Mouse (Mus musculus) forebrain, embryonic 15.5 days (tissue): Measurements from ENCODE around the gene Gm49373. TPM values are rescaled to one million over a fixed set of nuclear protein-coding genes. Genes with fewer than 3 reads are reported as not detected.

Source experiments
- ATAC-seq: fragments of 200-750 bp; cut with Nextera tagmentation; replicated peaks from 2 replicates; pipeline ENCODE4 v1.8.0; 2017; ENCODE audit warnings: mild to moderate bottlenecking, moderate TSS enrichment, moderate library complexity
- H3K27ac ChIP-seq: fragments of 300-500 bp; sonication (generic); replicated peaks from 2 replicates; pipeline ENCODE4 v1.5.1; 2015; ENCODE audit warnings: mild to moderate bottlenecking, inconsistent platforms
- H3K27me3 ChIP-seq: fragments of 300-500 bp; sonication (generic); 2 replicates; pipeline ENCODE4 v1.6.1; 2015; ENCODE audit warnings: inconsistent platforms
- H3K36me3 ChIP-seq: fragments of 300-500 bp; sonication (generic); 2 replicates; pipeline ENCODE4 v1.6.1; 2015; ENCODE audit warnings: mild to moderate bottlenecking, inconsistent platforms
- H3K4me1 ChIP-seq: fragments of 300-500 bp; sonication (generic); 2 replicates; pipeline ENCODE4 v1.6.1; 2015; ENCODE audit warnings: inconsistent platforms
- H3K4me2 ChIP-seq: fragments of 300-500 bp; sonication (generic); replicated peaks from 2 replicates; pipeline ENCODE4 v1.6.1; 2015; ENCODE audit warnings: mild to moderate bottlenecking, inconsistent platforms
- H3K4me3 ChIP-seq: fragments of 300-500 bp; sonication (generic); 2 replicates; pipeline ENCODE4 v1.5.1; 2015; ENCODE audit warnings: mild to moderate bottlenecking, inconsistent platforms
- H3K9ac ChIP-seq: fragments of 300-500 bp; sonication (generic); replicated peaks from 2 replicates; pipeline ENCODE4 v1.6.1; 2015; ENCODE audit warnings: mild to moderate bottlenecking, inconsistent platforms
- H3K9me3 ChIP-seq: fragments of 300-500 bp; sonication (generic); 2 replicates; pipeline ENCODE4 v1.6.1; 2016; ENCODE audit warnings: inconsistent platforms
- WGBS: fragments of 180-500 bp; shearing (Covaris S2); methylation state at CpG from one replicate; pipeline ENCODE4 v1.1.7; 2015; ENCODE audit warnings: mixed read lengths; 5-methylcytosine and 5-hydroxymethylcytosine counted together
- polyA plus RNA-seq: library from polyadenylated mRNA; unstranded; fragments of >200 nt; fragmentation: Nextera tagmentation; extraction: Ambion mirVana; gene quantifications from 2 replicates; pipeline ENCODE4 v1.2.1, GENCODE M21; 2015

Gm49373 gene
- polyA plus RNA-seq = 1.3 TPM in 2 replicates

- ATAC-seq = peak; percentile 94
Observed at GRCm38 (mm10) chr9:21073044-21073840, at the start of gene Gm49373, which contains the start of gene Fdx1l. Gene Gm49373 (minus strand): TSS chr9:21073096. Gene Fdx1l (minus strand): TSS chr9:21073614.

GRCm38 (mm10) chr9:21121483-21121882, 48.6 kb upstream of the Gm49373 start:
- Histone ChIP-seq H3K27ac (no peak overlapping the region), H3K9ac (no peak overlapping the region), H3K4me2 (no peak overlapping the region), H3K4me1 (no peaks in the 10 kb centered on the region), H3K9me3 (no peaks in the 10 kb centered on the region), H3K36me3 (peaks cover 19% of the 10 kb centered on the region; the same call in 1 of the 2 replicates), H3K27me3 (no peaks in the 10 kb centered on the region), H3K4me3 (no peak overlapping the region)
- ATAC-seq = no peak
- WGBS = 96% methylated on average over 16 of the region's 16 CpGs

More at GRCm38 (mm10) chr9:21073044-21073840, at the start of gene Gm49373, which contains the start of gene Fdx1l:
- H3K4me1 ChIP-seq = peaks cover 20% of the 10 kb centered on the region
- WGBS = 3% methylated on average over 58 of the region's 58 CpGs
- peaks cover 26% of the 10 kb centered on the region for H3K36me3 ChIP-seq
- no peaks in the 10 kb centered on the region for H3K27me3 ChIP-seq
- peak within 1 kb of the TSS; percentile 66 for H3K9ac ChIP-seq
- peak within 1 kb of the TSS; percentile 86 for H3K4me2 ChIP-seq
- no peaks in the 10 kb centered on the region for H3K9me3 ChIP-seq
- H3K4me3 ChIP-seq = peak within 1 kb of the TSS; percentile 57
- peak within 1 kb of the TSS; percentile 29; the same call in 1 of the 2 replicates for H3K27ac ChIP-seq

GRCm38 (mm10) chr9:21117073-21117472, 44.2 kb upstream of the Gm49373 start:
- Histone ChIP-seq H3K9me3 (no peaks in the 10 kb centered on the region), H3K4me2 (no peak overlapping the region), H3K36me3 (peaks cover 3% of the 10 kb centered on the region; the same call in 1 of the 2 replicates), H3K4me1 (no peaks in the 10 kb centered on the region), H3K27me3 (no peaks in the 10 kb centered on the region), H3K27ac (no peak overlapping the region), H3K4me3 (no peak overlapping the region), H3K9ac (no peak overlapping the region)
- 80% methylated on average over 6 of the region's 6 CpGs for WGBS
- ATAC-seq = no peak

- WGBS = 90% methylated on average over 8 of the region's 8 CpGs
- no peak for ATAC-seq
Observed at GRCm38 (mm10) chr9:21115105-21115504, 42.2 kb upstream of the Gm49373 start.

GRCm38 (mm10) chr9:21114190-21114589, 41.3 kb upstream of the Gm49373 start:
- Histone ChIP-seq H3K4me2 (no peak overlapping the region), H3K27me3 (no peaks in the 10 kb centered on the region), H3K36me3 (no peaks in the 10 kb centered on the region), H3K4me1 (no peaks in the 10 kb centered on the region), H3K27ac (no peak overlapping the region), H3K9me3 (no peaks in the 10 kb centered on the region), H3K4me3 (no peak overlapping the region), H3K9ac (no peak overlapping the region)
- 86% methylated on average over 7 of the region's 7 CpGs for WGBS
- ATAC-seq = no peak

More at GRCm38 (mm10) chr9:21115105-21115504, 42.2 kb upstream of the Gm49373 start:
- no peaks in the 10 kb centered on the region for H3K27me3 ChIP-seq
- no peak overlapping the region for H3K9ac ChIP-seq
- H3K27ac ChIP-seq = no peak overlapping the region
- no peak overlapping the region for H3K4me3 ChIP-seq
- H3K9me3 ChIP-seq = no peaks in the 10 kb centered on the region
- H3K36me3 ChIP-seq = peaks cover 3% of the 10 kb centered on the region; the same call in 1 of the 2 replicates
- H3K4me1 ChIP-seq = no peaks in the 10 kb centered on the region
- H3K4me2 ChIP-seq = no peak overlapping the region

GRCm38 (mm10) chr9:21113751-21114150, 40.9 kb upstream of the Gm49373 start:
- Histone ChIP-seq H3K4me3 (no peak overlapping the region), H3K4me1 (no peaks in the 10 kb centered on the region), H3K36me3 (no peaks in the 10 kb centered on the region), H3K4me2 (no peak overlapping the region), H3K9me3 (no peaks in the 10 kb centered on the region), H3K9ac (no peak overlapping the region), H3K27ac (no peak overlapping the region), H3K27me3 (no peaks in the 10 kb centered on the region)
- 90% methylated on average over 6 of the region's 6 CpGs for WGBS
- ATAC-seq = no peak

GRCm38 (mm10) chr9:21107607-21108237, 34.8 kb upstream of the Gm49373 start:
- H3K4me1 ChIP-seq = no peaks in the 10 kb centered on the region
- H3K9ac ChIP-seq = no peak overlapping the region
- no peak for ATAC-seq
- no peaks in the 10 kb centered on the region for H3K9me3 ChIP-seq
- 39% methylated on average over 23 of the region's 23 CpGs for WGBS
- no peaks in the 10 kb centered on the region for H3K27me3 ChIP-seq
- H3K4me2 ChIP-seq = no peak overlapping the region
- no peak overlapping the region for H3K4me3 ChIP-seq
- no peaks in the 10 kb centered on the region for H3K36me3 ChIP-seq
- no peak overlapping the region for H3K27ac ChIP-seq

GRCm38 (mm10) chr9:21105760-21106564, 33.1 kb upstream of the Gm49373 start:
- Histone ChIP-seq H3K4me2 (no peak overlapping the region), H3K27me3 (no peaks in the 10 kb centered on the region), H3K4me3 (no peak overlapping the region), H3K27ac (no peak overlapping the region), H3K9ac (no peak overlapping the region), H3K9me3 (no peaks in the 10 kb centered on the region), H3K4me1 (no peaks in the 10 kb centered on the region), H3K36me3 (no peaks in the 10 kb centered on the region)
- ATAC-seq = no peak
- 83% methylated on average over 5 of the region's 5 CpGs for WGBS

GRCm38 (mm10) chr9:21104814-21105213, 31.9 kb upstream of the Gm49373 start:
- H3K27me3 ChIP-seq = no peaks in the 10 kb centered on the region
- H3K36me3 ChIP-seq = no peaks in the 10 kb centered on the region
- 90% methylated on average over 6 of the region's 6 CpGs for WGBS
- no peaks in the 10 kb centered on the region for H3K9me3 ChIP-seq
- no peaks in the 10 kb centered on the region for H3K4me1 ChIP-seq
- no peak overlapping the region for H3K4me3 ChIP-seq
- H3K4me2 ChIP-seq = no peak overlapping the region
- H3K27ac ChIP-seq = no peak overlapping the region
- H3K9ac ChIP-seq = no peak overlapping the region
- no peak for ATAC-seq

- Histone ChIP-seq H3K9me3 (no peaks in the 10 kb centered on the region), H3K27ac (no peak overlapping the region), H3K36me3 (no peaks in the 10 kb centered on the region), H3K27me3 (no peaks in the 10 kb centered on the region), H3K9ac (no peak overlapping the region), H3K4me1 (no peaks in the 10 kb centered on the region), H3K4me3 (no peak overlapping the region), H3K4me2 (no peak overlapping the region)
- no peak for ATAC-seq
- 84% methylated on average over 2 of the region's 2 CpGs for WGBS
Observed at GRCm38 (mm10) chr9:21102076-21102475, 29.2 kb upstream of the Gm49373 start.

DNA sequence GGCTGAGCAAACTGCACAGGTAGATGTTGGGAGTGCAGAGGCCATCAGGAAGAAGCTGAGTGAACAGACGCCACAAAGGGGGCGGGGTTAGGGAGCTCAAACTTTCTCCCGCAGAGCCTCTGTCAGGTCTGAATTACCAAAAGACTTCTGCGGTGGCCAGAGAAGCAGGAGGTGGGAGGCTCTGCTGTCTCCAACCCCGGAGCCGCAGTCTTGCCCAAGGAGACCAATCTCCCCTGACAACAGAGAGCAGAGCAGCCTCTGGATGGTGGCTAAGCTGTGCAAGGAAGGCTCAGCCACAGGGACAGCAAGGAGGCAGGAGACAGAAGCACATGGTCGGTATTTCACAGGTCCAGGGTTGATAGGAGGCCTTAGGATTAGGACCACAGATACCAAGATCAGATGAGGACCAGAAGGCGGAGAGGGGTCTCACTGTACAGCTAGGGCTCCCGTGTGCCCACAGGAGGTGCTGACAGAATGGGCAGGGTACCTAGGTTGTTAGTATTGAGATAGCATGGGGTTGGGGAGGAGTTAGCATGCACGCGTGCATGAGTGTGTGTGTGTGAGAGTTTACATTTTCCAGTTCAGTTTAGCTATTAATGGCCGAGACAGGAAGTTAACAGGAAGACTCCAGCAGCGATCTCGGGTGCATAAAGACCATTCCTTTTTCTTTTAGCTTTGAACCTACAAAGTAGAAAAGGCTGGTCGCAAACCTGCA, 27.7 kb upstream of the Gm49373 start:
- no peak overlapping the region for H3K9ac ChIP-seq
- no peak overlapping the region for H3K4me2 ChIP-seq
- ATAC-seq = no peak
- H3K4me3 ChIP-seq = no peak overlapping the region
- no peaks in the 10 kb centered on the region for H3K27me3 ChIP-seq
- no peaks in the 10 kb centered on the region for H3K36me3 ChIP-seq
- H3K27ac ChIP-seq = no peak overlapping the region
- H3K9me3 ChIP-seq = no peaks in the 10 kb centered on the region
- WGBS = 53% methylated on average over 15 of the region's 15 CpGs
- no peaks in the 10 kb centered on the region for H3K4me1 ChIP-seq
